Comparison of ENCODE assay signal across 17 mouse cellular contexts in the genomic region with DNA sequence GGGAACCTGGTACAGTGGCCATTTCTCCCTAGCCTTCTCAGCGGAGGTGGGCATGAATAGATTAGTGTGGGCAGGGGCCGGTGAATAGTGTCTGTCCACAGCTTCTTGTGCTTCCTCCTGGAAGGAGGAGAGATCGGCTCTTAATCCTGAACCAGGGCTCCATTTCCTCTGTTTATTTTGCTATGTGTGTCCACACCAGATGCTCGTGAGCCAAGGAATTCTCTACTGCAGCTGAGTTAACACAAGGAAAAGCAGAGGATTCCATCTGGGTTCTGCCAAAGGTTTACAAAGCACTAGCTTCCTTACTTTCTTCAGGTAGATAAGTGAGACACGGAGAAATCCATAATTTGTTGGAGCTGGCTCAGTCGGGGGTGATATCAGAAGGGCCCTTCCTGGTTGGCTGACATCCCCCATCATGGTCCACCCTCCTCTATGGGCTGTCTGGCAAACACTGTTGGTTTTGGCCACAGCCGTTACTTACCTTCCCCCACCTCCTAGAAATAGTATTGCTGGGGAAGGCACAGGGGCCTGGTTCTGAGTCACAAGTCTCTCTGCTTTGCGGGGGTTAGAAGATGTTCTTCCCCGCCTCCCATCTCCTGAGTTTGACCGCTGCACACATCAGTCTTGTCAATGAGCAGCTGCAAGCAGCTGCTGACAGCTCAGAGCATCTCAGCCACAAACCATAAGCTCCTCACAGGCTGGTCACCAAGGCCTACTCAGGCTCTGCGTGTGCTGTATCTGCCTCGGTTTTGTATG. TPM values are rescaled to one million over a fixed set of nuclear protein-coding genes. Genes with fewer than 3 reads are reported as not detected.
A peak's percentile ranks its signal among the peaks of the same experiment; 100 is the strongest.
DNase-seq lines count a peak whose midpoint lies in the region; ATAC-seq and TF ChIP-seq lines count a peak whose summit lies in the region.
"Had no signal": no experiment of that assay in that cellular context is flagged by ENCODE, and none has a peak within 500 bp of the region (broad histone marks: within the 10 kb centered on the region; RNA-seq: fewer than 3 reads in every experiment).

No protein-coding gene starts in this region.

- no peaks in the 10 kb centered on the region for H3K79me2 ChIP-seq in C2C12 (ENCODE audit: control insufficient read depth, insufficient read depth)

- no peak overlapping the region for H3K4me2 ChIP-seq in forebrain, postnatal 0 days (ENCODE audit: low read depth)
- H3K4me2 ChIP-seq: forebrain, embryonic 15.5 days; liver, embryonic 11.5 days; midbrain, embryonic 12.5 days had no signal

- no peak for ATAC-seq in CD4-positive, CD25-positive, alpha-beta regulatory T cell, adult 4 months
- no peak for ATAC-seq in forebrain, postnatal 0 days
- ATAC-seq: forebrain, embryonic 15.5 days had no signal

- H3ac ChIP-seq in C2C12 (ENCODE audit: control insufficient read depth, insufficient read length, low read depth) = no peak overlapping the region

- WGBS in kidney, adult 2 months = 65% methylated on average over 12 of the region's 12 CpGs
- WGBS in forebrain, postnatal 0 days = 87% methylated on average over 12 of the region's 12 CpGs

- no peaks in the 10 kb centered on the region for H3K79me3 ChIP-seq in C2C12 (ENCODE audit: low read depth)

- no peaks in the 10 kb centered on the region for H3K9me3 ChIP-seq in forebrain, postnatal 0 days (ENCODE audit: low read length)
- H3K9me3 ChIP-seq: forebrain, embryonic 15.5 days; midbrain, embryonic 12.5 days had no signal

- TF ChIP-seq POLR2A in kidney, adult 2 months (IDR thresholded peaks at IDR 0.05; ENCODE audit: low read depth, low read length) = no peak

- H3K4me3 ChIP-seq in kidney, adult 2 months (ENCODE audit: insufficient read depth, low read depth, low read length) = no peak overlapping the region
- no peak overlapping the region for H3K4me3 ChIP-seq in C2C12 (ENCODE audit: insufficient read depth, poor library complexity, severe bottlenecking)
- H3K4me3 ChIP-seq in forebrain, postnatal 0 days (ENCODE audit: low read depth, low read length) = no peak overlapping the region
- H3K4me3 ChIP-seq: forebrain, embryonic 15.5 days; midbrain, embryonic 12.5 days had no signal

- DNase-seq in kidney, adult 2 months = peak; percentile 13
- no peak for DNase-seq in kidney, adult 18-20 months
- DNase-seq in 3T3-L1 (ENCODE audit: low read depth, low spot score) = peak; percentile 9
- DNase-seq in kidney, postnatal 14 days = peak; percentile 56
- DNase-seq in forebrain, postnatal 0 days = no peak
- DNase-seq: adrenal gland, postnatal 10 days; layer of hippocampus, adult 9-11 months; right cerebral cortex, postnatal 4 days; thymus, adult 2 months had no signal

- TF ChIP-seq CTCF in kidney, adult 2 months (conservative IDR thresholded peaks at IDR 0.05; ENCODE audit: insufficient read depth, insufficient read length, low read depth, low read length) = no peak
- TF ChIP-seq CTCF in C2C12 (IDR thresholded peaks at IDR 0.05; ENCODE audit: control insufficient read depth, insufficient read depth, insufficient read length) = no peak
- no peak for TF ChIP-seq CTCF in forebrain, postnatal 0 days (IDR thresholded peaks at IDR 0.05; ENCODE audit: low read depth)

- H3K27ac ChIP-seq in kidney, adult 2 months (ENCODE audit: insufficient read depth, low read depth, low read length) = no peak overlapping the region
- no peak overlapping the region for H3K27ac ChIP-seq in forebrain, postnatal 0 days (ENCODE audit: low read depth, low read length)
- H3K27ac ChIP-seq: forebrain, embryonic 15.5 days; midbrain, embryonic 12.5 days had no signal

- H3K36me3 ChIP-seq in kidney, adult 2 months (ENCODE audit: control insufficient read depth, insufficient read depth, low read length) = no peaks in the 10 kb centered on the region
- no peaks in the 10 kb centered on the region for H3K36me3 ChIP-seq in C2C12 (ENCODE audit: control insufficient read depth, insufficient read depth)
- H3K36me3 ChIP-seq in forebrain, postnatal 0 days (ENCODE audit: insufficient read depth) = no peaks in the 10 kb centered on the region
- H3K36me3 ChIP-seq: forebrain, embryonic 15.5 days; midbrain, embryonic 12.5 days had no signal

- no peaks in the 10 kb centered on the region for H3K4me1 ChIP-seq in kidney, adult 2 months (ENCODE audit: control insufficient read depth, insufficient read depth, low read length)
- no peaks in the 10 kb centered on the region for H3K4me1 ChIP-seq in forebrain, postnatal 0 days (ENCODE audit: insufficient read depth)

- no peaks in the 10 kb centered on the region for H3K27me3 ChIP-seq in kidney, adult 2 months (replicated peaks; ENCODE audit: control insufficient read depth, insufficient read depth, low read length)
- no peaks in the 10 kb centered on the region for H3K27me3 ChIP-seq in C2C12 (ENCODE audit: control insufficient read depth, insufficient read depth, insufficient read length)
- no peaks in the 10 kb centered on the region for H3K27me3 ChIP-seq in forebrain, postnatal 0 days (ENCODE audit: insufficient read depth, low read length)
- H3K27me3 ChIP-seq: forebrain, embryonic 15.5 days; midbrain, embryonic 12.5 days had no signal

- no peak overlapping the region for H3K9ac ChIP-seq in forebrain, postnatal 0 days
- H3K9ac ChIP-seq: forebrain, embryonic 15.5 days; midbrain, embryonic 12.5 days had no signal

TF ChIP-seq in C2C12, 6 proteins besides CTCF, POLR2A, EP300 and RAD21:
- TF ChIP-seq MYOG (IDR thresholded peaks at IDR 0.05; ENCODE audit: control insufficient read depth, extremely low read depth, insufficient read length) (no peak), MYOD1 (IDR thresholded peaks at IDR 0.05; ENCODE audit: control insufficient read depth, insufficient read length, low read depth) (peak; percentile 98)

RNA-seq across cellular contexts. Expression of a gene that starts 5.0 kb away (rescaled TPM):
- polyA plus RNA-seq in kidney, adult 2 months (2012; rRNA removed) = not detected in 2 replicates
- not detected for polyA plus RNA-seq in C2C12 (2012; fragmentation: generic; extraction: Trizol)
- polyA plus RNA-seq in CD4-positive, CD25-positive, alpha-beta regulatory T cell, adult 4 months (2017; shearing (Covaris generic)) = not detected
- total RNA-seq in forebrain, postnatal 0 days (2014; rRNA removed) = not detected in 2 replicates
- polyA plus RNA-seq in forebrain, postnatal 0 days (2015; fragmentation: Nextera tagmentation; extraction: Ambion mirVana) = not detected in 2 replicates
- total RNA-seq: adrenal gland, postnatal 10 days; heart, postnatal 10 days; MEL; neutrophil, adult 5-6 weeks had no signal
- polyA plus RNA-seq: forebrain, embryonic 15.5 days; liver, embryonic 11.5 days; midbrain, embryonic 12.5 days; thymus, adult 2 months had no signal

RNA-seq across cellular contexts. Expression of a gene that starts 10.4 kb away (rescaled TPM):
- polyA plus RNA-seq in kidney, adult 2 months (2012; rRNA removed) = 4.5 and 5.1 TPM in 2 replicates
- 13.6 TPM for polyA plus RNA-seq in C2C12 (2012; fragmentation: generic; extraction: Trizol)
- polyA plus RNA-seq in CD4-positive, CD25-positive, alpha-beta regulatory T cell, adult 4 months (2017; shearing (Covaris generic)) = under 1 TPM in 1 of 2 experiments, not detected in 1; 0.42 TPM
- 68.5 and 75.4 TPM in 2 replicates for total RNA-seq in forebrain, postnatal 0 days (2014; rRNA removed)
- polyA plus RNA-seq in forebrain, postnatal 0 days (2015; fragmentation: Nextera tagmentation; extraction: Ambion mirVana) = 49.4 and 53.5 TPM in 2 replicates
- total RNA-seq: MEL had no signal

Comparison
In these comparisons a context has a peak if more than half of its experiments do, and no peak if none do; other contexts are left out.
1. DNase-seq: peak in kidney, adult 2 months (single experiment), 3T3-L1 (single experiment) and kidney, postnatal 14 days (single experiment); none in kidney, adult 18-20 months (single experiment) and forebrain, postnatal 0 days (single experiment).